Mouse (Mus musculus) midbrain, postnatal 0 days (tissue): ENCODE data around the gene Ubap2l. TPM values are rescaled to one million over a fixed set of nuclear protein-coding genes. Genes with fewer than 3 reads are reported as not detected.
A peak's percentile ranks its signal among the peaks of the same experiment; 100 is the strongest.

Experiments used
- ATAC-seq: fragments of 200-750 bp; cut with Nextera tagmentation; 2 replicates; pipeline ENCODE4 v1.8.0; 2017; ENCODE audit warnings: moderate number of reproducible peaks, mild to moderate bottlenecking, moderate TSS enrichment, moderate library complexity; ENCODE audit not compliant: low FRiP score
- DNase-seq: peaks from one replicate; pipeline ENCODE4 v3.0.0-alpha.2; 2015; ENCODE audit warnings: low spot score
- H3K27ac ChIP-seq: fragments of 300-500 bp; sonication (generic); 2 replicates; pipeline ENCODE4 v1.5.1; 2014; ENCODE audit warnings: low read depth, mild to moderate bottlenecking, low read length, mixed read lengths
- H3K27me3 ChIP-seq: fragments of 300-500 bp; sonication (generic); 2 replicates; pipeline ENCODE4 v1.6.1; 2014; ENCODE audit warnings: low read length, control low read depth, mixed read lengths; ENCODE audit not compliant: insufficient read depth
- H3K36me3 ChIP-seq: fragments of 300-500 bp; sonication (generic); 2 replicates; pipeline ENCODE4 v1.6.1; 2014; ENCODE audit warnings: low read length, control low read depth, mixed read lengths; ENCODE audit not compliant: insufficient read depth
- H3K4me1 ChIP-seq: fragments of 300-500 bp; sonication (generic); 2 replicates; pipeline ENCODE4 v1.6.1; 2014; ENCODE audit warnings: mild to moderate bottlenecking, control low read depth, antibody characterized with exemption, low read length, mixed read lengths; ENCODE audit not compliant: insufficient read depth
- H3K4me2 ChIP-seq: fragments of 300-500 bp; sonication (generic); 2 replicates; pipeline ENCODE4 v1.6.1; 2014; ENCODE audit warnings: low read depth, mild to moderate bottlenecking, low read length, mixed read lengths; ENCODE audit not compliant: poor library complexity, severe bottlenecking
- H3K4me3 ChIP-seq: fragments of 300-500 bp; sonication (generic); 2 replicates; pipeline ENCODE4 v1.5.1; 2014; ENCODE audit warnings: low read depth, mild to moderate bottlenecking, low read length, moderate library complexity
- H3K9ac ChIP-seq: fragments of 300-500 bp; sonication (generic); replicated peaks from 2 replicates; pipeline ENCODE4 v1.6.1; 2014; ENCODE audit warnings: mild to moderate bottlenecking, low read length, moderate library complexity, mixed read lengths; ENCODE audit not compliant: poor library complexity, severe bottlenecking
- H3K9me3 ChIP-seq: fragments of 300-500 bp; sonication (generic); 2 replicates; pipeline ENCODE4 v1.6.1; 2016; ENCODE audit warnings: low read length, control low read depth
- CTCF ChIP-seq: IDR thresholded peaks from 2 replicates; pipeline ENCODE4 v1.5.1; 2016; ENCODE audit warnings: antibody characterized with exemption, mild to moderate bottlenecking
- WGBS: fragments of 180-500 bp; shearing (Covaris S2); extraction: QIAGEN DNeasy Blood & Tissue Kit; methylation state at CpG from one replicate; pipeline ENCODE4 v1.1.7; 2014; 5-methylcytosine and 5-hydroxymethylcytosine counted together
- microRNA counts: library from miRNA; unstranded; fragments of <30 nt; microRNA quantifications from one replicate; lab custom pipeline; 2015
- microRNA-seq: library from miRNA; unstranded; fragments of <30 nt; microRNA quantifications from one replicate; pipeline ENCODE4, GENCODE M21; 2016; ENCODE audit warnings: borderline number of aligned reads
- polyA plus RNA-seq: library from polyadenylated mRNA; unstranded; fragments of >200 nt; fragmentation: Nextera tagmentation; extraction: Ambion mirVana; gene quantifications from 2 replicates; pipeline ENCODE4 v1.2.1, GENCODE M21; 2015
- total RNA-seq: library from RNA; depleted of rRNA; stranded (reverse); fragments of >200 nt; gene quantifications from 2 replicates; pipeline ENCODE4 v1.2.3, GENCODE M21; 2014; rRNA removed

Ubap2l gene
- total and polyA plus RNA-seq, 2 experiments from 2014 or later, result 108 to 133 TPM

GRCm38 (mm10) chr3:89956177-89956971 lies 96.1 kb downstream of the Ubap2l start:
- Histone ChIP-seq H3K36me3 (peaks cover 48% of the 10 kb centered on the region), H3K4me2 (no peak overlapping the region), H3K4me3 (no peak overlapping the region), H3K9ac (no peak overlapping the region), H3K27ac (no peak overlapping the region), H3K27me3 (no peaks in the 10 kb centered on the region), H3K4me1 (peaks cover 14% of the 10 kb centered on the region), H3K9me3 (no peaks in the 10 kb centered on the region)
- TF ChIP-seq CTCF, result no peak
- DNase-seq (no peak), ATAC-seq (no peak)
- 94% methylated on average over 7 of the region's 7 CpGs for whole genome bisulfite sequencing

GRCm38 (mm10) chr3:89953420-89953819 lies 99.0 kb downstream of the Ubap2l start:
- Histone ChIP-seq H3K4me1 (no peaks in the 10 kb centered on the region), H3K9me3 (no peaks in the 10 kb centered on the region), H3K27ac (no peak overlapping the region), H3K4me3 (no peak overlapping the region), H3K36me3 (peaks cover 74% of the 10 kb centered on the region), H3K9ac (no peak overlapping the region), H3K27me3 (no peaks in the 10 kb centered on the region), H3K4me2 (no peak overlapping the region)
- peak; percentile 94 for TF ChIP-seq CTCF
- peak; percentile 52; the same call in 1 of the 2 replicates for ATAC-seq
- 2% methylated on average over 4 of the region's 4 CpGs for WGBS
- DNase-seq, result peak; percentile 87

MicroRNAs within 50 kb of the gene (microRNA counts, 519-probe panel; counts per million panel counts)
- 3,079 counts per million, percentile 71 among the panel's probes with 10 or more counts for microRNA mmu-miR-190b (lab: Ali Mortazavi, UCI)

Small RNA genes within 50 kb of the gene (microRNA-seq; reads per million reads assigned to microRNA genes)
- gene Mir190b, result 15.4 reads per million, percentile 26 among the genes with 10 or more reads in this experiment
- 1.3 reads per million for gene Mir7669

Other genes starting within 250 kb of the Ubap2l start
- gene She, start 221.3 kb downstream of the Ubap2l start, total RNA-seq, result 1.8 and 2.7 TPM in 2 replicates
- 0.91 and 1.0 TPM in 2 replicates for gene She, start 221.3 kb downstream of the Ubap2l start, polyA plus RNA-seq
- gene Il6ra, start 139.4 kb downstream of the Ubap2l start, total RNA-seq, result 0.99 and 2.0 TPM in 2 replicates
- gene Il6ra, start 139.4 kb downstream of the Ubap2l start, polyA plus RNA-seq, result 1.1 and 1.8 TPM in 2 replicates
- 68.9 and 95.4 TPM in 2 replicates for gene Atp8b2, start 89.1 kb downstream of the Ubap2l start, total RNA-seq
- 7.9 and 9.0 TPM in 2 replicates for gene Atp8b2, start 89.1 kb downstream of the Ubap2l start, polyA plus RNA-seq
- 40.6 and 45.7 TPM in 2 replicates for gene Hax1, start 53.8 kb downstream of the Ubap2l start, total RNA-seq
- 71.8 and 77.4 TPM in 2 replicates for gene Hax1, start 53.8 kb downstream of the Ubap2l start, polyA plus RNA-seq
- 101 and 111 TPM in 2 replicates for gene 4933434E20Rik, start 992 bp downstream of the Ubap2l start, total RNA-seq
- gene 4933434E20Rik, start 992 bp downstream of the Ubap2l start, polyA plus RNA-seq, result 230 and 246 TPM in 2 replicates
- 182 and 224 TPM in 2 replicates for gene Tpm3, start 20.0 kb upstream of the Ubap2l start, total RNA-seq
- gene Tpm3, start 20.0 kb upstream of the Ubap2l start, polyA plus RNA-seq, result 314 and 331 TPM in 2 replicates
- 0.24 and 0.55 TPM in 2 replicates for gene Nup210l, start 51.5 kb upstream of the Ubap2l start, total RNA-seq
- 0.17 and 0.22 TPM in 2 replicates for gene Nup210l, start 51.5 kb upstream of the Ubap2l start, polyA plus RNA-seq
- gene Rps27, start 161.0 kb upstream of the Ubap2l start, total RNA-seq, result 2,807 and 2,947 TPM in 2 replicates
- 773 and 821 TPM in 2 replicates for gene Rps27, start 161.0 kb upstream of the Ubap2l start, polyA plus RNA-seq
- gene Rab13, start 161.1 kb upstream of the Ubap2l start, total RNA-seq, result 3.9 and 5.9 TPM in 2 replicates
- 17.4 and 18.5 TPM in 2 replicates for gene Rab13, start 161.1 kb upstream of the Ubap2l start, polyA plus RNA-seq
- 37.3 and 39.1 TPM in 2 replicates for gene Jtb, start 179.0 kb upstream of the Ubap2l start, total RNA-seq
- gene Jtb, start 179.0 kb upstream of the Ubap2l start, polyA plus RNA-seq, result 115 and 123 TPM in 2 replicates
- 0.77 and 1.6 TPM in 2 replicates for gene Creb3l4, start 190.9 kb upstream of the Ubap2l start, total RNA-seq
- 1.2 and 1.7 TPM in 2 replicates for gene Creb3l4, start 190.9 kb upstream of the Ubap2l start, polyA plus RNA-seq
- gene Slc39a1, start 195.5 kb upstream of the Ubap2l start, total RNA-seq, result 73.0 and 75.3 TPM in 2 replicates
- gene Slc39a1, start 195.5 kb upstream of the Ubap2l start, polyA plus RNA-seq, result 60.3 and 62.4 TPM in 2 replicates
- gene Crtc2, start 201.5 kb upstream of the Ubap2l start, total RNA-seq, result 19.5 and 20.4 TPM in 2 replicates
- gene Crtc2, start 201.5 kb upstream of the Ubap2l start, polyA plus RNA-seq, result 17.2 and 18.9 TPM in 2 replicates
- 34.6 and 46.8 TPM in 2 replicates for gene Dennd4b, start 212.6 kb upstream of the Ubap2l start, total RNA-seq
- gene Dennd4b, start 212.6 kb upstream of the Ubap2l start, polyA plus RNA-seq, result 6.9 and 7.7 TPM in 2 replicates
- 27.3 and 29.8 TPM in 2 replicates for gene Gatad2b, start 240.6 kb upstream of the Ubap2l start, total RNA-seq
- gene Gatad2b, start 240.6 kb upstream of the Ubap2l start, polyA plus RNA-seq, result 10.2 and 12.9 TPM in 2 replicates